Mouse (Mus musculus): ENCODE data around the gene Lamtor1.

DNA sequence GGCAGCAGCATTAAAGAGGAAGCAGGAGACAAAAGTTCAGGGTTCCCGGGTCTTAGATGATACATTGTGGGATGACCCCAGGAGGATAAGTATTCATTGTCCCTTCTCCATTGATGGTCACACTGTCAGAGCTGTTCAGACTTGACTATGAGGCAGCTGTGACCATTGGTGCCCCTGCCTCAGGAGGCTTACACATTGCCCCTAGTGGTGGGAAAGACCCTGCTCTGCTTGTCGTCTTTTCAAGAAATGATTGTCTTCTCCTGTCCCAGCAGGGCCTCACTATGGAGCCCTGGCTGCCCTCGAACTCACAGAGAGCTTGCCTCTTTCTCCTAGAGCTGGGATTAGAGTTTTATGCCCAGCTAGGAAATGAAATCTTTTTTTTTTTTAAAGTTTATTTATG lies 6.3 kb downstream of the Lamtor1 start:
- no peak for TF ChIP-seq CHD2 (IDR thresholded peaks at IDR 0.05; ENCODE audit: low read depth, low read length)
- no peak for TF ChIP-seq ZNF384 (IDR thresholded peaks at IDR 0.05; ENCODE audit: low read depth, low read length)
- no peak for TF ChIP-seq MAFK (IDR thresholded peaks at IDR 0.05; ENCODE audit: insufficient read depth, low read depth, low read length)
